ENCODE assay signal across 14 mouse cellular contexts in genomic region chr6:72744144-72744800, GRCm38 (mm10). TPM values are rescaled to one million over a fixed set of nuclear protein-coding genes. Genes with fewer than 3 reads are reported as not detected.
DNase-seq lines count a peak whose midpoint lies in the region; ATAC-seq and TF ChIP-seq lines count a peak whose summit lies in the region.
"Had no signal": no experiment of that assay in that cellular context is flagged by ENCODE, and none has a peak within 500 bp of the region (broad histone marks: within the 10 kb centered on the region; RNA-seq: fewer than 3 reads in every experiment).

No protein-coding gene starts in this region.

- H3K27ac ChIP-seq in lung, embryonic 14.5 days (ENCODE audit: low read depth): peak overlapping the region; percentile 3; the same call in 1 of the 2 replicates
- peak overlapping the region; percentile 80 for H3K27ac ChIP-seq in embryonic facial prominence, embryonic 13.5 days
- peak overlapping the region; percentile 69 for H3K27ac ChIP-seq in liver, embryonic 16.5 days (ENCODE audit: low read length)
- H3K27ac ChIP-seq: midbrain, embryonic 15.5 days had no signal

- H3K36me3 ChIP-seq in lung, embryonic 14.5 days (ENCODE audit: insufficient read depth): no peaks in the 10 kb centered on the region
- peaks cover 7% of the 10 kb centered on the region for H3K36me3 ChIP-seq in embryonic facial prominence, embryonic 13.5 days
- no peaks in the 10 kb centered on the region for H3K36me3 ChIP-seq in liver, embryonic 16.5 days (ENCODE audit: control insufficient read depth, insufficient read depth)
- H3K36me3 ChIP-seq: midbrain, embryonic 15.5 days had no signal

- peaks cover 54% of the 10 kb centered on the region for H3K4me1 ChIP-seq in lung, embryonic 14.5 days (ENCODE audit: insufficient read depth)
- H3K4me1 ChIP-seq in lung, adult 2 months (ENCODE audit: control insufficient read depth, insufficient read depth, low read length): peaks cover 21% of the 10 kb centered on the region
- peaks cover 90% of the 10 kb centered on the region for H3K4me1 ChIP-seq in embryonic facial prominence, embryonic 13.5 days
- peaks cover 6% of the 10 kb centered on the region for H3K4me1 ChIP-seq in liver, embryonic 16.5 days (ENCODE audit: control insufficient read depth, low read depth, low read length)

- TF ChIP-seq CTCF in lung, embryonic 14.5 days (IDR thresholded peaks at IDR 0.05; ENCODE audit: low read depth): no peak
- TF ChIP-seq CTCF in lung, adult 2 months (IDR thresholded peaks at IDR 0.05; ENCODE audit: insufficient read depth, low read length): no peak

- H3K9ac ChIP-seq in lung, embryonic 14.5 days: no peak overlapping the region
- H3K9ac ChIP-seq in embryonic facial prominence, embryonic 13.5 days: peak overlapping the region; percentile 17; the same call in 1 of the 2 replicates
- peak overlapping the region; percentile 10; the same call in 1 of the 2 replicates for H3K9ac ChIP-seq in liver, embryonic 16.5 days (ENCODE audit: low read depth, low read length)
- H3K9ac ChIP-seq: midbrain, embryonic 15.5 days had no signal

- ATAC-seq in frontal cortex, adult (ENCODE audit: low TSS enrichment): peak; percentile 20; the same call in 1 of the 2 replicates
- no peak for ATAC-seq in lung, embryonic 14.5 days (ENCODE audit: insufficient read depth)
- no peak for ATAC-seq in embryonic facial prominence, embryonic 13.5 days (ENCODE audit: insufficient number of reproducible peaks, insufficient read depth, low FRiP score, low TSS enrichment, low read depth)
- ATAC-seq in liver, embryonic 16.5 days (ENCODE audit: low read depth): 0 out of 2 replicates have a peak, but pooled peaks have one; percentile 5
- no peak for ATAC-seq in granulocyte monocyte progenitor cell, adult 5-6 weeks (replicated peaks; ENCODE audit: poor library complexity, severe bottlenecking)
- ATAC-seq: activated CD4-positive, CD25-positive, alpha-beta regulatory T cell, adult 4 months; inflammation-experienced regulatory T-cells, adult 6 months; midbrain, embryonic 15.5 days had no signal

- WGBS in lung, embryonic 14.5 days: 38% methylated on average over 10 of the region's 10 CpGs
- 48% methylated on average over 10 of the region's 10 CpGs for WGBS in lung, adult 2 months
- WGBS in embryonic facial prominence, embryonic 13.5 days: 47% methylated on average over 10 of the region's 10 CpGs
- 53% methylated on average over 10 of the region's 10 CpGs for WGBS in liver, embryonic 16.5 days (ENCODE audit: insufficient replicate concordance)

- no peak overlapping the region for H3K4me2 ChIP-seq in lung, embryonic 14.5 days
- H3K4me2 ChIP-seq in embryonic facial prominence, embryonic 13.5 days: peak overlapping the region; percentile 24
- peak overlapping the region; percentile 47 for H3K4me2 ChIP-seq in liver, embryonic 16.5 days (ENCODE audit: low read depth, low read length)
- H3K4me2 ChIP-seq: midbrain, embryonic 15.5 days had no signal

- TF ChIP-seq POLR2A in lung, adult 2 months (IDR thresholded peaks at IDR 0.05; ENCODE audit: borderline replicate concordance, extremely low read depth, low read depth, low read length): no peak

- H3K4me3 ChIP-seq in lung, embryonic 14.5 days (ENCODE audit: low read depth, low read length): no peak overlapping the region
- H3K4me3 ChIP-seq in lung, adult 2 months (replicated peaks; ENCODE audit: extremely low read depth, low read depth, low read length): no peak overlapping the region
- H3K4me3 ChIP-seq in embryonic facial prominence, embryonic 13.5 days: no peak overlapping the region
- H3K4me3 ChIP-seq in liver, embryonic 16.5 days (ENCODE audit: low read depth, low read length): peak overlapping the region; percentile 39
- H3K4me3 ChIP-seq: midbrain, embryonic 15.5 days had no signal

- H3K27me3 ChIP-seq in lung, embryonic 14.5 days (ENCODE audit: insufficient read depth, low read length): no peaks in the 10 kb centered on the region
- no peaks in the 10 kb centered on the region for H3K27me3 ChIP-seq in embryonic facial prominence, embryonic 13.5 days
- H3K27me3 ChIP-seq in liver, embryonic 16.5 days (ENCODE audit: control insufficient read depth, insufficient read depth, low read depth, low read length): no peaks in the 10 kb centered on the region
- H3K27me3 ChIP-seq: midbrain, embryonic 15.5 days had no signal

- H3K9me3 ChIP-seq in lung, embryonic 14.5 days (ENCODE audit: low read depth, low read length): no peaks in the 10 kb centered on the region
- H3K9me3 ChIP-seq in embryonic facial prominence, embryonic 13.5 days: no peaks in the 10 kb centered on the region
- H3K9me3 ChIP-seq in liver, embryonic 16.5 days (replicated peaks; ENCODE audit: control insufficient read depth, low read length): no peaks in the 10 kb centered on the region
- H3K9me3 ChIP-seq: midbrain, embryonic 15.5 days had no signal

- no peak for DNase-seq in frontal cortex, postnatal 36 days (ENCODE audit: low spot score in 2 of 2)
- DNase-seq in lung, embryonic 14.5 days: peak; percentile 61
- no peak for DNase-seq in lung, adult 2 months
- no peak for DNase-seq in yolk sac, embryonic 10.5 days (ENCODE audit: low spot score)
- DNase-seq: cerebellum, adult 2 months; lung, postnatal 4 days had no signal

RNA-seq across cellular contexts. Expression of gene Tcf7l1, which starts 44.8 kb away (rescaled TPM):
- 38.3 and 41.1 TPM in 2 replicates for polyA plus RNA-seq in lung, embryonic 14.5 days (2014; fragmentation: Nextera tagmentation; extraction: Ambion mirVana)
- 27.8 and 30.1 TPM in 2 replicates for polyA plus RNA-seq in lung, adult 2 months (2012; rRNA removed)
- polyA plus RNA-seq in embryonic facial prominence, embryonic 13.5 days (2015; fragmentation: Nextera tagmentation; extraction: Ambion mirVana): 59.2 and 63.7 TPM in 2 replicates
- polyA plus RNA-seq in liver, embryonic 16.5 days (2015; fragmentation: Nextera tagmentation; extraction: Ambion mirVana): 4.9 and 5.3 TPM in 2 replicates
- total RNA-seq in granulocyte monocyte progenitor cell, adult 5-6 weeks (2014; fragmentation: Nextera tagmentation): 3.4 TPM in 1 of 2 replicates, not detected in the other
- total RNA-seq in granulocyte monocyte progenitor cell, adult 5-6 weeks (2017): 0.26 TPM in 1 of 2 replicates, not detected in the other
- total RNA-seq: MEL had no signal

Comparison
In these comparisons a context has a peak if more than half of its experiments do, and no peak if none do; other contexts are left out.
1. ATAC-seq: peak in frontal cortex, adult (single experiment) and liver, embryonic 16.5 days (single experiment); none in lung, embryonic 14.5 days (single experiment), embryonic facial prominence, embryonic 13.5 days (single experiment) and granulocyte monocyte progenitor cell, adult 5-6 weeks (single experiment).
2. H3K27ac ChIP-seq: peak in every context shown above with its lines; median percentile 80 in embryonic facial prominence, embryonic 13.5 days; 69 in liver, embryonic 16.5 days; 3 in lung, embryonic 14.5 days.